Mouse (Mus musculus): Measurements from ENCODE around the gene Myct1.

The Myct1 gene

GRCm38 (mm10) chr10:5615186-5616040, 21.8 kb downstream of the Myct1 start:
- DNase-seq (ENCODE audit: low spot score in 2 of 2): no peak

GRCm38 (mm10) chr10:5626268-5626667, 32.7 kb downstream of the Myct1 start:
- no peak for DNase-seq (ENCODE audit: low spot score in 2 of 2)

- DNase-seq (ENCODE audit: low spot score in 2 of 2): peak in 1 of 2 experiments; percentile 19
Observed at GRCm38 (mm10) chr10:5633672-5634200, 40.2 kb downstream of the Myct1 start.

DNA sequence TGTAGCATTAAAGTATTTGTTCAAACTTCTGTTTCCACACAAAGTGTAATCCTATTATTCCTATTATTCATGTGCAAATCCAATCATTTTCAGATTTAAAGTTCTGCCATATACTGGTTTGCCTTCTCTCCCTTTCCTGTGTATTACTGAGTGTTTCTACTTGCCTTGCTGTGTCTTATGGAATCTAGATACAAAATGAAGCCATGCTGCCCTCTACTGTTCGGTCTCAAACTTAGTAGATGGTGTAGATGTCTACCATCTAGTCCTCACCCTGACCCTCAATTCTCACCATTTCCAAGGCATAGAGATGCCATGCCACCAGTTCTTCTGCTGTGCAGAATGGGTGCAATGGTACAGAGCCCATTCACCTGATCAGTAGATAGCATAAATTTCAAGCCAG, 40.8 kb downstream of the Myct1 start:
- no peak for DNase-seq (ENCODE audit: low spot score in 2 of 2)

- DNase-seq (ENCODE audit: low spot score in 2 of 2): no peak
Observed at GRCm38 (mm10) chr10:5637322-5637721, 43.7 kb downstream of the Myct1 start.

GRCm38 (mm10) chr10:5639112-5639511, 45.5 kb downstream of the Myct1 start, which contains the start of gene Vip:
Gene Vip (plus strand): TSS chr10:5639218.
- DNase-seq (ENCODE audit: low spot score in 2 of 2): no peak

All from urinary bladder, postnatal 36 days (tissue).